Mouse (Mus musculus): Measurements from ENCODE around the gene Fam20a.

- TF ChIP-seq CTCF (IDR thresholded peaks at IDR 0.05; ENCODE audit: low read depth, low read length) (no peak), POLR2A (IDR thresholded peaks at IDR 0.05; ENCODE audit: insufficient read depth, low read length) (no peak), EP300 (IDR thresholded peaks at IDR 0.05; ENCODE audit: insufficient read depth, low read depth, low read length) (no peak)
Observed at GRCm38 (mm10) chr11:109770185-109770584, 48.1 kb upstream of the Fam20a start.

Measured in ES-Bruce4 (cell line).